ENCODE assay signal across 9 mouse cellular contexts in genomic region chr17:75369351-75369750, GRCm38 (mm10).
DNase-seq lines count a peak whose midpoint lies in the region; TF ChIP-seq lines count a peak whose summit lies in the region.
"Had no signal": no experiment of that assay in that cellular context is flagged by ENCODE, and none has a peak within 500 bp of the region (broad histone marks: within the 10 kb centered on the region; RNA-seq: fewer than 3 reads in every experiment).

No protein-coding gene starts in this region.

- H3K4me3 ChIP-seq in ES-Bruce4 (ENCODE audit: low read depth, low read length) = no peak overlapping the region
- H3K4me3 ChIP-seq in cortical plate, adult 2 months (ENCODE audit: insufficient read depth, low read length) = no peak overlapping the region
- H3K4me3 ChIP-seq: embryonic facial prominence, embryonic 13.5 days had no signal

- TF ChIP-seq POLR2A in ES-Bruce4 (IDR thresholded peaks at IDR 0.05; ENCODE audit: insufficient read depth, low read length) = no peak
- TF ChIP-seq POLR2A in cortical plate, adult 2 months (IDR thresholded peaks at IDR 0.05; ENCODE audit: extremely low read depth, insufficient read depth, low read length) = no peak

- H3K27me3 ChIP-seq in ES-Bruce4 (ENCODE audit: control insufficient read depth, insufficient read depth, low read length, poor library complexity, severe bottlenecking) = no peaks in the 10 kb centered on the region
- H3K27me3 ChIP-seq: embryonic facial prominence, embryonic 13.5 days had no signal

- H3K9me3 ChIP-seq in ES-Bruce4 (replicated peaks; ENCODE audit: control insufficient read depth, insufficient read depth, low read length, poor library complexity, severe bottlenecking) = no peaks in the 10 kb centered on the region
- H3K9me3 ChIP-seq: embryonic facial prominence, embryonic 13.5 days had no signal

- no peak overlapping the region for H3K27ac ChIP-seq in ES-Bruce4 (ENCODE audit: insufficient read depth, low read length)
- no peak overlapping the region for H3K27ac ChIP-seq in cortical plate, adult 2 months (ENCODE audit: insufficient read depth, low read length)
- H3K27ac ChIP-seq: embryonic facial prominence, embryonic 13.5 days; macrophage had no signal

- DNase-seq in layer of hippocampus, postnatal 10 days (ENCODE audit: low spot score in 2 of 2) = peak; percentile 27 to 32
- DNase-seq in layer of hippocampus, adult 11-12 months (ENCODE audit: low spot score) = no peak
- peak; percentile 41 for DNase-seq in kidney, postnatal 14 days
- DNase-seq in MN1 (ENCODE audit: low spot score) = no peak
- DNase-seq in cerebellum, adult 9-10 months = no peak

- no peaks in the 10 kb centered on the region for H3K36me3 ChIP-seq in ES-Bruce4 (ENCODE audit: control insufficient read depth, insufficient read depth, low read length, poor library complexity, severe bottlenecking)

- no peak overlapping the region for H3K9ac ChIP-seq in ES-Bruce4 (ENCODE audit: low read depth, poor library complexity, severe bottlenecking)
- H3K9ac ChIP-seq: embryonic facial prominence, embryonic 13.5 days had no signal

- TF ChIP-seq CTCF in ES-Bruce4 (IDR thresholded peaks at IDR 0.05; ENCODE audit: low read depth, low read length) = peak; percentile 40
- TF ChIP-seq CTCF in cortical plate, adult 2 months (IDR thresholded peaks at IDR 0.05; ENCODE audit: extremely low read depth, insufficient read depth, low read length) = peak; percentile 25

- no peak for TF ChIP-seq EP300 in ES-Bruce4 (IDR thresholded peaks at IDR 0.05; ENCODE audit: insufficient read depth, low read depth, low read length)

- H3K4me1 ChIP-seq in ES-Bruce4 (ENCODE audit: control insufficient read depth, insufficient read depth, low read length) = no peaks in the 10 kb centered on the region
- no peaks in the 10 kb centered on the region for H3K4me1 ChIP-seq in cortical plate, adult 2 months (ENCODE audit: control insufficient read depth, insufficient read depth, low read length)

Comparison
In these comparisons a context has a peak if more than half of its experiments do, and no peak if none do; other contexts are left out.
1. DNase-seq: peak in layer of hippocampus, postnatal 10 days (2 of 2) and kidney, postnatal 14 days (single experiment); none in layer of hippocampus, adult 11-12 months (single experiment), MN1 (single experiment) and cerebellum, adult 9-10 months (single experiment).